Mouse (Mus musculus) ES-Bruce4 (cell line): ENCODE results near the gene Wdr60.

Experiments
- CTCF ChIP-seq: IDR thresholded peaks from one replicate; pipeline ENCODE4 v1.8.1; 2011; ENCODE audit warnings: low read depth, low read length
- EP300 ChIP-seq: IDR thresholded peaks from 2 replicates; pipeline ENCODE4 v1.6.1; 2011; ENCODE audit warnings: low read depth, low read length; ENCODE audit not compliant: insufficient read depth
- POLR2A ChIP-seq: IDR thresholded peaks from one replicate; pipeline ENCODE4 v1.8.1; 2011; ENCODE audit warnings: low read length; ENCODE audit not compliant: insufficient read depth

- TF ChIP-seq POLR2A (no peak), CTCF (peak; percentile 27), EP300 (no peak)
These were observed 85.9 kb downstream of the Wdr60 start for GRCm38 (mm10) chr12:116176930-116177329.
